Mouse (Mus musculus) lung, adult 2 months (tissue): ENCODE measurements around the gene Cat. TPM values are rescaled to one million over a fixed set of nuclear protein-coding genes. Genes with fewer than 3 reads are reported as not detected.

Experiments
- DNase-seq: peaks from one replicate; pipeline ENCODE4 v3.0.0; 2022
- H3K4me1 ChIP-seq: fragments of 200-500 bp; 2 replicates; pipeline ENCODE4 v1.6.1; 2011; ENCODE audit warnings: low read length; ENCODE audit not compliant: control insufficient read depth, insufficient read depth
- H3K4me3 ChIP-seq: fragments of 200-500 bp; replicated peaks from 2 replicates; pipeline ENCODE3; 2011; ENCODE audit warnings: low read depth, mild to moderate bottlenecking, control low read depth, low read length; ENCODE audit errors: extremely low read depth
- CTCF ChIP-seq: fragments of 200-500 bp; IDR thresholded peaks from 2 replicates; pipeline ENCODE4 v1.5.1; 2011; ENCODE audit warnings: mild to moderate bottlenecking, low read length, control low read depth; ENCODE audit not compliant: insufficient read depth
- POLR2A ChIP-seq: fragments of 200-500 bp; IDR thresholded peaks from 2 replicates; pipeline ENCODE4 v1.6.1; 2011; ENCODE audit warnings: low read depth, mild to moderate bottlenecking, control low read depth, low read length, borderline replicate concordance; ENCODE audit errors: extremely low read depth
- WGBS: fragments of 180-500 bp; shearing (Covaris S2); methylation state at CpG from one replicate; pipeline ENCODE4 v1.1.7; 2018; 5-methylcytosine and 5-hydroxymethylcytosine counted together
- polyA plus RNA-seq: library from polyadenylated mRNA; depleted of rRNA; stranded (reverse); fragments of >200 nt; gene quantifications from 2 replicates; pipeline ENCODE4 v1.2.3, GENCODE M21; 2012

The Cat gene
- polyA plus RNA-seq, 1 experiment: 196 TPM

GRCm38 (mm10) chr2:103480240-103480639 lies 4.7 kb downstream of the Cat start:
- Histone ChIP-seq H3K4me1 (peaks cover 11% of the 10 kb centered on the region), H3K4me3 (no peak overlapping the region)
- no peak for DNase-seq
- TF ChIP-seq POLR2A (no peak), CTCF (no peak)
- 63% methylated on average over 8 of the region's 8 CpGs for WGBS

GRCm38 (mm10) chr2:103478326-103478725 lies 6.6 kb downstream of the Cat start:
- TF ChIP-seq CTCF (no peak), POLR2A (no peak)
- no peak for DNase-seq
- Histone ChIP-seq H3K4me1 (peaks cover 5% of the 10 kb centered on the region), H3K4me3 (no peak overlapping the region)
- 93% methylated on average over 3 of the region's 3 CpGs for WGBS

- no peak for DNase-seq
- H3K4me1 ChIP-seq: peaks cover 3% of the 10 kb centered on the region; the same call in 1 of the 2 replicates
- TF ChIP-seq CTCF: no peak
- no peak for TF ChIP-seq POLR2A
- WGBS: 56% methylated on average over 4 of the region's 4 CpGs
- no peak overlapping the region for H3K4me3 ChIP-seq
Observed at GRCm38 (mm10) chr2:103477456-103477855, 7.5 kb downstream of the Cat start.

- WGBS: 65% methylated on average over 11 of the region's 11 CpGs
- no peak for TF ChIP-seq POLR2A
Observed at GRCm38 (mm10) chr2:103476657-103477056, 8.3 kb downstream of the Cat start.

GRCm38 (mm10) chr2:103476180-103476579 lies 8.8 kb downstream of the Cat start:
- TF ChIP-seq POLR2A (no peak), CTCF (no peak)
- Histone ChIP-seq H3K4me3 (no peak overlapping the region), H3K4me1 (peaks cover 3% of the 10 kb centered on the region; the same call in 1 of the 2 replicates)
- no peak for DNase-seq
- WGBS: 91% methylated on average over 2 of the region's 2 CpGs

More at GRCm38 (mm10) chr2:103476657-103477056, 8.3 kb downstream of the Cat start:
- peaks cover 3% of the 10 kb centered on the region; the same call in 1 of the 2 replicates for H3K4me1 ChIP-seq
- no peak for DNase-seq
- H3K4me3 ChIP-seq: no peak overlapping the region

- DNase-seq: no peak
- Histone ChIP-seq H3K4me1 (no peaks in the 10 kb centered on the region; the same call in 1 of the 2 replicates), H3K4me3 (no peak overlapping the region)
- TF ChIP-seq POLR2A (no peak), CTCF (no peak)
- WGBS: 94% methylated on average over 3 of the region's 3 CpGs
Observed at GRCm38 (mm10) chr2:103473362-103473761, 11.6 kb downstream of the Cat start.

- Histone ChIP-seq H3K4me3 (no peak overlapping the region), H3K4me1 (no peaks in the 10 kb centered on the region)
- 64% methylated on average over 10 of the region's 10 CpGs for WGBS
- TF ChIP-seq POLR2A: no peak
- no peak for TF ChIP-seq CTCF
- DNase-seq: peak; percentile 64
Observed at GRCm38 (mm10) chr2:103466984-103467588, 17.9 kb downstream of the Cat start.

GRCm38 (mm10) chr2:103466272-103466671 lies 18.7 kb downstream of the Cat start:
- WGBS: 67% methylated on average over 3 of the region's 3 CpGs
- Histone ChIP-seq H3K4me1 (no peaks in the 10 kb centered on the region), H3K4me3 (no peak overlapping the region)
- no peak for DNase-seq
- no peak for TF ChIP-seq POLR2A
- TF ChIP-seq CTCF: no peak

- WGBS: 87% methylated on average over 11 of the region's 11 CpGs
- no peak for TF ChIP-seq CTCF
- no peak for TF ChIP-seq POLR2A
- Histone ChIP-seq H3K4me1 (no peaks in the 10 kb centered on the region), H3K4me3 (no peak overlapping the region)
- DNase-seq: no peak
Observed at GRCm38 (mm10) chr2:103465429-103465828, 19.5 kb downstream of the Cat start.

- Histone ChIP-seq H3K4me3 (no peak overlapping the region), H3K4me1 (no peaks in the 10 kb centered on the region)
- TF ChIP-seq POLR2A (no peak), CTCF (no peak)
- 89% methylated on average over 8 of the region's 8 CpGs for WGBS
- DNase-seq: no peak
Observed at GRCm38 (mm10) chr2:103464524-103464923, 20.4 kb downstream of the Cat start.

GRCm38 (mm10) chr2:103462746-103463145 lies 22.2 kb downstream of the Cat start:
- WGBS: 84% methylated on average over 5 of the region's 5 CpGs

More at GRCm38 (mm10) chr2:103462746-103463145, 22.2 kb downstream of the Cat start:
- Histone ChIP-seq H3K4me1 (no peaks in the 10 kb centered on the region), H3K4me3 (no peak overlapping the region)
- DNase-seq: no peak
- no peak for TF ChIP-seq CTCF
